Mouse (Mus musculus) heart, embryonic 16.5 days (tissue): ENCODE measurements around the gene Ahsg. TPM values are rescaled to one million over a fixed set of nuclear protein-coding genes. Genes with fewer than 3 reads are reported as not detected.

Experiments
- ATAC-seq: fragments of 200-750 bp; cut with Nextera tagmentation; replicated peaks from 2 replicates; pipeline ENCODE4 v1.8.0; 2017; ENCODE audit warnings: moderate number of reproducible peaks; ENCODE audit not compliant: insufficient read depth, low FRiP score; ENCODE audit errors: extremely low read depth
- H3K27ac ChIP-seq: fragments of 300-500 bp; sonication (generic); 2 replicates; pipeline ENCODE4 v1.5.1; 2014; ENCODE audit warnings: mild to moderate bottlenecking, low read length, control low read depth, moderate library complexity
- H3K27me3 ChIP-seq: fragments of 300-500 bp; sonication (generic); 2 replicates; pipeline ENCODE4 v1.6.1; 2014; ENCODE audit warnings: low read length, mixed read lengths; ENCODE audit not compliant: control insufficient read depth, insufficient read depth
- H3K36me3 ChIP-seq: fragments of 300-500 bp; sonication (generic); 2 replicates; pipeline ENCODE4 v1.6.1; 2014; ENCODE audit not compliant: control insufficient read depth, insufficient read depth
- H3K4me1 ChIP-seq: fragments of 300-500 bp; sonication (generic); 2 replicates; pipeline ENCODE4 v1.6.1; 2014; ENCODE audit warnings: low read length, mixed read lengths; ENCODE audit not compliant: control insufficient read depth, insufficient read depth
- H3K4me2 ChIP-seq: fragments of 300-500 bp; sonication (generic); 2 replicates; pipeline ENCODE4 v1.6.1; 2014; ENCODE audit warnings: low read depth, mild to moderate bottlenecking, control low read depth, low read length
- H3K4me3 ChIP-seq: fragments of 300-500 bp; sonication (generic); 2 replicates; pipeline ENCODE4 v1.5.1; 2014; ENCODE audit warnings: mild to moderate bottlenecking, control low read depth, low read length
- H3K9ac ChIP-seq: fragments of 300-500 bp; sonication (generic); 2 replicates; pipeline ENCODE4 v1.6.1; 2014; ENCODE audit warnings: low read length, control low read depth
- H3K9me3 ChIP-seq: fragments of 300-500 bp; sonication (generic); replicated peaks from 2 replicates; pipeline ENCODE4 v1.6.1; 2016; ENCODE audit warnings: low read length; ENCODE audit not compliant: control insufficient read depth
- WGBS: fragments of 180-500 bp; shearing (Covaris S2); extraction: QIAGEN DNeasy Blood & Tissue Kit; methylation state at CpG from one replicate; pipeline ENCODE4 v1.1.7; 2014; 5-methylcytosine and 5-hydroxymethylcytosine counted together
- polyA plus RNA-seq: library from polyadenylated mRNA; unstranded; fragments of >200 nt; fragmentation: Nextera tagmentation; extraction: Ambion mirVana; gene quantifications from 2 replicates; pipeline ENCODE4 v1.2.1, GENCODE M21; 2015

The Ahsg gene
- polyA plus RNA-seq, 1 experiment from 2014 or later: 13.0 TPM

DNA sequence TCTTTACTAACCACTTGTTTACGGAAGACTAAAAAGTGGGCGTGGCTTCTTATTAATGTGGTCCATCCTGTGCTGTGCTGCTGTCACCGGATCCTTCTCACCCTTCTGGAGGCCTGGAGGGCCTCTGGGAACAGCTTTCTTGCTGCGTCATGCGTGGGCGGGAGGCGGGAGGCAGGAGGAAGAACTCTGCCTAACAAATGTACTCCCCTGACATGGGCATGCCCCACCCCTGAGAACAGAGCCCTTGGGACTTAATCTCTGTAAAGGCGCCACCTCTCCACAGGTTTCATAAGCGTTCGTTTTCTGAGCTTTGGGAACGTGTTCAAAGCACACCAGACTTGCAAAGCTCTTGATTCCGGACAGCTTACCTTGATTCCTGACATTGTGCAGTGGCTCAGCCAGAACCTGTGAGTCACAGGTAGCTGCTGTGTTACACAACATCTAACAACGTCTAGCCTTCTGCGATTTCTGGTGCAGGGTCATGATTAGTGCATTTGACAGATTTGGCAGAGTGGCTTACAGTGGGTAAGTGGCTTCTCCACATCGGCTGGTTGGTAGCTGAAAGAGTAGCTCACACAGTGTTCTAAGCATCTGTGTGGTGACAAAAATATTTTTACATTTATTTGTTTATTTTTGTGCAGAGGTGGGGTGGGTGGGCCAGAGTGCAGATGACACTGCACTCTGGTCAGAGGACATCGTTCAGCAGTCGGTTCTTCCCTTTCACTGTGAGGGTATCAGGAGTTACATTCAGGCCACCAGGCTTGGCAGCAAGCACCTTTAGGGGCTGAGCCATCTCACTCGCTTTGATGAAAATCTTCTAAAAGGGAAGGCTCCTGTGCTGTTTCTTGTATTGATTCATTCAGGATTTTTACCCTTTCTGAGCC, 29.1 kb downstream of the Ahsg start:
- Histone ChIP-seq H3K27ac (no peak overlapping the region), H3K36me3 (no peaks in the 10 kb centered on the region), H3K27me3 (no peaks in the 10 kb centered on the region), H3K9ac (no peak overlapping the region), H3K4me3 (no peak overlapping the region), H3K4me1 (no peaks in the 10 kb centered on the region; the same call in 1 of the 2 replicates), H3K4me2 (no peak overlapping the region; the same call in 1 of the 2 replicates), H3K9me3 (no peaks in the 10 kb centered on the region)
- WGBS: 43% methylated on average over 18 of the region's 18 CpGs
- no peak for ATAC-seq

DNA sequence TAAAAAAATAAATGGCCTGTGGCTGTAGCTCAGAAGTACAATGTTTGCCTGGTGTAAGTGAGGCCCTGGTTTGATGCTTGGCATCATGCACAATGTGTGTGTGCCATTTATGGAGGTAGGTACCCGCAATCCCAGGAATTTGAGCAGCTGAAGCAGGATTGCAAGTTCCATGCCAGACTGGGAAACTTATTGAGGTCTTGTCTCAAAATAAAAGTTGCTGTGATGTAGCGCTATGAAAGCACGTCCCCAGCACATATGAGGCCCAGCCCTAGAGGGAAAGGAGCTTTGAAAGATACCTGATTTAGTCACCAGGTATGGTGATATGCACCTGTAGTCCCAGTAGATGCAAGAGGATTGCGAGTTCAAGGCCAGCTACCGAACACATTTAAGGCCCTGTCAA, 30.7 kb downstream of the Ahsg start:
- ATAC-seq: no peak
- Histone ChIP-seq H3K4me2 (no peak overlapping the region), H3K9me3 (no peaks in the 10 kb centered on the region), H3K36me3 (no peaks in the 10 kb centered on the region), H3K4me3 (no peak overlapping the region), H3K27ac (no peak overlapping the region), H3K9ac (no peak overlapping the region), H3K4me1 (no peaks in the 10 kb centered on the region; the same call in 1 of the 2 replicates), H3K27me3 (no peaks in the 10 kb centered on the region)
- 92% methylated on average over 5 of the region's 5 CpGs for WGBS

DNA sequence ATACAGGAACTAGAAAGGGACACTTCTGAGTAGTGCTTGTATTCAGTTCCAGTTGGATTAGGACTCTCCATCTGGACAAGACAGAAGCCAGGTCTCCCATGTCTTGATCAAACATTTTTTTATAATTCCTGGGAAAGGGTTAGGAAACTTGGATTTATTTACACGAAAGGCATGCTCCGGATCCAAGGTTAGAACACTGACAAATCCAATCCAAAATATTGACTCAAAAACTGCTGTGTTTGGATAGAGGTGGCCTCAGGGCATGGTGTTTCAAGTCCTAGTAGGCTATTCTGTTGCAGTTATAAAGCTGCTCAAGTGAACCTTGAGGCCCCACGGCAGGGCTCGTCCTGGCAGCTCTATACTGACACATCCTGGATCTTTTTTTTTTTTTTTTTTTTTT, 31.4 kb downstream of the Ahsg start:
- Histone ChIP-seq H3K9ac (no peak overlapping the region), H3K27me3 (no peaks in the 10 kb centered on the region), H3K9me3 (no peaks in the 10 kb centered on the region), H3K36me3 (no peaks in the 10 kb centered on the region), H3K4me2 (no peak overlapping the region), H3K4me1 (no peaks in the 10 kb centered on the region; the same call in 1 of the 2 replicates), H3K4me3 (no peak overlapping the region), H3K27ac (no peak overlapping the region)
- no peak for ATAC-seq
- WGBS: 81% methylated on average over 4 of the region's 4 CpGs

DNA sequence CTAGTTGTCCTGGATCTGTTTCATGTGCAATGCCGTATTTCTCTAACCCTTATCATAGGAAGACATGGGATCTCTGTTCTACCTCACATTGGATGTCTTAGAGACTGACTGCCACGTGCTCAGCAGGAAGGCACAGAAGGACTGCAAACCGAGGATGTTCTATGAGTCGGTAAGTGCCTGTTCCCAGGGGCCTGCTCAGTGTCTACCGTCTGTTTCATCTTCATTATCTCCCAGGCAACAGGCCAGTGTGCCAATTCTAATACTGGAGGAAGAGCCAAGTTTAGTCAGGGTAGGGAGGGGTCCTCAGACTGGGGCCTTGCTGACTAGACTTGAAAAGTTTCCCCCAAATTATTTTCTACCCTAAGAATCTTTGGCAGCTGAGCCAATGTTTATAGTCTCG, 38.5 kb downstream of the Ahsg start:
- Histone ChIP-seq H3K27ac (no peak overlapping the region), H3K9ac (no peak overlapping the region), H3K27me3 (no peaks in the 10 kb centered on the region), H3K4me3 (no peak overlapping the region), H3K4me1 (no peaks in the 10 kb centered on the region), H3K36me3 (no peaks in the 10 kb centered on the region), H3K9me3 (no peaks in the 10 kb centered on the region), H3K4me2 (no peak overlapping the region)
- no peak for ATAC-seq
- 51% methylated on average over 6 of the region's 6 CpGs for WGBS

DNA sequence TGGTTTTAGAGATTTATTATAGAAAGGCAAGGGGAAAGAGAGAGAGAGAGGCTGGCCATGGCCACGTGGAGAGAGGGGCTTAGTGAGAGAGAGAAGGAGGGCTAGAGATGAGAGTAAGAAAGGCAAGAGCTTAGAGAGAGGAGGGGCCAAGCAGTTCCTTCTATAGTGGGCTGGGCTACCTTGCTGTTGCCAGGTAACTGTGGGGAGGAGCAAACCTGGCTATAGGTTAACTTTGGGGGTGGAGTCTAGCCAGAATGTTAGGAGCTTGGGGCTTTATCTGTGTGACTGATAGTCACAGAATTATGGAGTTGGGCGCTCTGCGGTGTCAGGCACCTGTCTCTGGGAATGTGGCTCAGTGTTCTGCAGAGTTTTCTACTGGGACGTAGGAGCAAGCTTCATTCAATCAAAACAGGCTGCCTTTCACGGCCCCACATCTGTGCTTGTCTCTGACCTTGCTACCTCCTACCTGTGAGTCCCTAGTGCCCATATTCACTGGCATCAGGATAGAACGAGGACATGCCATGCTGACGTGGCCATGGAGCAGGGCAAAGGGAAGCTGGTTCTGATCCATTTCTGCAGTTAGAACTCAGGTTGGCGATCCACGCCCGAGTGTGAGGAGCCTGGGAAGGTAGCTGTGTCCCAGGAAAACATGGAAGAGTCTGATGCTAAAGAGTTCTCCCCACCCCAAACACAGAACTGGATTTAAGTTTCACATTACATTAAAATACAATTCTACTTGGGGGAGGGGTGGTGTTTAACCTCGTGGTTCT, 40.5 kb downstream of the Ahsg start:
- no peak overlapping the region for H3K4me3 ChIP-seq
- H3K4me1 ChIP-seq: no peaks in the 10 kb centered on the region
- H3K9ac ChIP-seq: no peak overlapping the region
- H3K9me3 ChIP-seq: no peaks in the 10 kb centered on the region
- 81% methylated on average over 11 of the region's 11 CpGs for WGBS
- H3K36me3 ChIP-seq: no peaks in the 10 kb centered on the region
- no peak for ATAC-seq
- no peak overlapping the region for H3K27ac ChIP-seq
- H3K4me2 ChIP-seq: no peak overlapping the region
- no peaks in the 10 kb centered on the region for H3K27me3 ChIP-seq

DNA sequence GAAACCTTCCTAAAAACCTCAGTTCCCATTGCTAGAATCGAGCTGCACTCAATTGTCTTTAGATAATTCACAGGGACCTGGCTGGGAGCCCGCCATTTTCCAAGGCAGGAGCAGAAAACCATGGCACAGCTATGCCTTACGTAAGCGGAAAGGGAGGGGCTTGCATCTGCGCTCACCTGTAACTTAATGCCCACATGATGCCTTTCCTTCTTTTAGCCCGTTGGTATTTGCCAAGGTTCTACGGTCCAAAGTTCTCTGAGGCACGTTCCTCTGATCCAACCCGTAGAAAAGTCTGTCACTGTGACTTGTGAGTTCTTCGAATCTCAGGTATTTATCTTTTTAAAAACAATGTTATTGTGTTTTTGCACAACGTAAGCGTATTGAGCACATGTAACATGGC, 46.6 kb downstream of the Ahsg start:
- no peak overlapping the region for H3K27ac ChIP-seq
- WGBS: 84% methylated on average over 12 of the region's 12 CpGs
- H3K9ac ChIP-seq: no peak overlapping the region
- H3K4me2 ChIP-seq: no peak overlapping the region
- no peak overlapping the region for H3K4me3 ChIP-seq
- no peaks in the 10 kb centered on the region; the same call in 1 of the 2 replicates for H3K9me3 ChIP-seq
- no peaks in the 10 kb centered on the region for H3K4me1 ChIP-seq
- H3K27me3 ChIP-seq: no peaks in the 10 kb centered on the region
- H3K36me3 ChIP-seq: no peaks in the 10 kb centered on the region
- ATAC-seq: no peak

DNA sequence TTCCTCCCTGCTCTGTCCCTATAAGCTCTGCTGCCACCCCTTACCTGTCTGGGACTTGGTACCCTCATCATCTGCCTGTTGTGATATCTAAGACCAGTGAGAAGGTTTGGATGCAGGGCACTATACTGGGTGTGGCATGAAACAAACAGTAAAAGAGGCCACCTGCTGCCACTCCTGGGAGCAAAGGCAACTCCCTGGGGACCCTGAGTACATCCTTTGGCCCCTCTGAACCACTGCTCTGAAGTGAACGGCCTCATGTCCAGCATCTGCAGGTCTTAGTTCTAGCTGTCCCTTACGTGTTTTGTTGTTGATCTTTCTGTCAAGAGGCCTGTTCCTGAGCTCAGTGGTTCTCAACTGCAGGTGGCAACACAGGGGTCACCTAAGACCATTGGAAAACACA, 47.5 kb downstream of the Ahsg start:
- no peak overlapping the region for H3K9ac ChIP-seq
- no peak overlapping the region for H3K4me3 ChIP-seq
- H3K27me3 ChIP-seq: no peaks in the 10 kb centered on the region
- no peak overlapping the region for H3K4me2 ChIP-seq
- no peaks in the 10 kb centered on the region for H3K4me1 ChIP-seq
- no peak overlapping the region for H3K27ac ChIP-seq
- no peaks in the 10 kb centered on the region; the same call in 1 of the 2 replicates for H3K9me3 ChIP-seq
- no peaks in the 10 kb centered on the region for H3K36me3 ChIP-seq
- ATAC-seq: no peak
- 66% methylated on average over 2 of the region's 2 CpGs for WGBS

DNA sequence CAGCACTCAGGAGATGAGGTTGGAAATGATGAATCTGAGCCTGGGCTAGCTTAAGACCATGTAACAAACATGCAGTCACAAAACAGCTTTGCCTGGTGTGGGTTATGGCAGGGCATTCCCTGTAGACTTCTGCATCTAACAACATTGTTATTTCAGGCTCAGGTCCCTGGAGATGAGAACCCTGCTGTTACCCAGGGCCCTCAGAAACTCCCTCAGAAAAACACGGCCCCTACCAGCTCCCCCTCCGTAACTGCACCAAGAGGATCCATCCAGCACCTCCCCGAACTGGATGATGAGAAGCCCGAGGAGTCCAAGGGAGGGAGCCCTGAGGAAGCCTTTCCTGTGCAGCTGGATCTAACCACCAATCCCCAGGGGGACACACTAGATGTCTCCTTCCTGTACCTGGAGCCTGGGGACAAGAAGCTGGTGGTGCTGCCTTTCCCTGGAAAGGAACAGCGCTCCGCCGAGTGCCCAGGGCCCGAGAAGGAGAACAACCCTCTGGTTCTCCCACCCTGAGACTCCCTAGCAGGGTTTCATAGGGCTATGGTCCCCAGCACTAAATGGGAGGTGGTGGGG, 48.1 kb downstream of the Ahsg start:
- ATAC-seq: no peak
- no peaks in the 10 kb centered on the region for H3K27me3 ChIP-seq

More for the DNA sequence above, 48.1 kb downstream of the Ahsg start:
- no peak overlapping the region for H3K27ac ChIP-seq
- no peak overlapping the region for H3K9ac ChIP-seq
- WGBS: 73% methylated on average over 8 of the region's 8 CpGs
- no peak overlapping the region for H3K4me3 ChIP-seq
- no peaks in the 10 kb centered on the region for H3K4me1 ChIP-seq
- no peaks in the 10 kb centered on the region for H3K36me3 ChIP-seq
- H3K4me2 ChIP-seq: no peak overlapping the region
- no peaks in the 10 kb centered on the region; the same call in 1 of the 2 replicates for H3K9me3 ChIP-seq
